Mouse (Mus musculus) limb, embryonic 10.5 days (tissue): Measurements from ENCODE around the gene Wdr45b. TPM values are rescaled to one million over a fixed set of nuclear protein-coding genes. Genes with fewer than 3 reads are reported as not detected.
"Not testable (repeated sequence)": the region's sequence is repeated elsewhere in the genome, so short reads cannot be mapped to it uniquely, and the experiment has no call there.

ENCODE experiments used
- DNase-seq: peaks from one replicate; pipeline ENCODE4 v3.0.0-alpha.2; 2017; ENCODE audit warnings: low spot score
- H3K27ac ChIP-seq: fragments of 300-500 bp; sonication (generic); 2 replicates; pipeline ENCODE4 v1.5.1; 2016; ENCODE audit warnings: mild to moderate bottlenecking
- H3K27me3 ChIP-seq: fragments of 300-500 bp; sonication (generic); 2 replicates; pipeline ENCODE4 v1.6.1; 2016; ENCODE audit warnings: low read depth, mild to moderate bottlenecking; ENCODE audit not compliant: poor library complexity, severe bottlenecking
- H3K36me3 ChIP-seq: fragments of 300-500 bp; sonication (generic); 2 replicates; pipeline ENCODE4 v1.6.1; 2016; ENCODE audit warnings: mild to moderate bottlenecking, moderate library complexity
- H3K4me1 ChIP-seq: fragments of 300-500 bp; sonication (generic); 2 replicates; pipeline ENCODE4 v1.6.1; 2016
- H3K4me3 ChIP-seq: fragments of 300-500 bp; sonication (generic); 2 replicates; pipeline ENCODE4 v1.5.1; 2016; ENCODE audit warnings: mild to moderate bottlenecking, moderate library complexity
- H3K9me3 ChIP-seq: fragments of 300-500 bp; sonication (generic); replicated peaks from 2 replicates; pipeline ENCODE4 v1.6.1; 2016; ENCODE audit warnings: mild to moderate bottlenecking
- WGBS: fragments of 180-500 bp; shearing (Covaris S2); methylation state at CpG from one replicate; pipeline ENCODE4 v1.1.7; 2016; 5-methylcytosine and 5-hydroxymethylcytosine counted together
- polyA plus RNA-seq: library from polyadenylated mRNA; unstranded; fragments of >200 nt; fragmentation: Nextera tagmentation; extraction: Ambion mirVana; gene quantifications from 2 replicates; pipeline ENCODE4 v1.2.1, GENCODE M21; 2016

Wdr45b gene
- polyA plus RNA-seq, 1 experiment from 2014 or later: 119 TPM

- Histone ChIP-seq H3K27me3 (no peaks in the 10 kb centered on the region), H3K4me3 (peak overlapping the region; percentile 98), H3K4me1 (peaks cover 19% of the 10 kb centered on the region), H3K9me3 (no peaks in the 10 kb centered on the region), H3K27ac (peak overlapping the region; percentile 92), H3K36me3 (peaks cover 28% of the 10 kb centered on the region)
- peak; percentile 46 for DNase-seq
- 3% methylated on average over 39 of the region's 41 CpGs for WGBS
Measured at GRCm38 (mm10) chr11:121353326-121354090, 737 bp downstream of the Wdr45b start.

GRCm38 (mm10) chr11:121348727-121349126, 5.5 kb downstream of the Wdr45b start:
- not testable (repeated sequence) for H3K27me3 ChIP-seq, H3K4me3 ChIP-seq, H3K9me3 ChIP-seq, DNase-seq, H3K27ac ChIP-seq
- WGBS: 86% methylated on average over 3 of the region's 3 CpGs
- Histone ChIP-seq H3K4me1 (peaks cover 12% of the 10 kb centered on the region), H3K36me3 (peaks cover 69% of the 10 kb centered on the region)

DNA sequence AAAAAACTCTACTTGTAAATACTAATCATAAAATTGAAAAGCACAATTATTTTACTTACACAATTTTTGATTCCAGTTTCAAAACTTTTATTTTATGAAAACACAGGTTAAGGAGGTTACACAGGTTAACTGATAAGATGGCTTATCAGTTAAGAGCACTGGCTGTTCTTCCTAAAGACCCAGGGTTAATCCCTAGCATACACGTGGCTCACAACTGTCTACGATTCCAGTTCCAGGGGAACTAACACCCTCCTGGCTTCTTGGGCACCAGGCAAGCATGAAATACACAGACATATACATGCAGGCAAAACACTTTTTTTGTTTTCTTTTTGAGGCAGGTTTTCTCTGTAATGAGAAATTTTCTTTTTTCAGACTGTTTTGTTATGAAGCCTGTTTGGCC, 6.1 kb downstream of the Wdr45b start:
- Histone ChIP-seq H3K4me1 (peaks cover 7% of the 10 kb centered on the region), H3K4me3 (no peak overlapping the region), H3K27ac (no peak overlapping the region), H3K27me3 (no peaks in the 10 kb centered on the region), H3K9me3 (no peaks in the 10 kb centered on the region), H3K36me3 (peaks cover 75% of the 10 kb centered on the region)
- no peak for DNase-seq
- WGBS: 98% methylated on average over 2 of the region's 2 CpGs

GRCm38 (mm10) chr11:121347036-121347435, 7.2 kb downstream of the Wdr45b start:
- Histone ChIP-seq H3K36me3 (peaks cover 77% of the 10 kb centered on the region), H3K27me3 (no peaks in the 10 kb centered on the region), H3K4me3 (no peak overlapping the region), H3K27ac (no peak overlapping the region), H3K9me3 (no peaks in the 10 kb centered on the region), H3K4me1 (no peaks in the 10 kb centered on the region)
- no peak for DNase-seq
- 93% methylated on average over 2 of the region's 2 CpGs for WGBS

- WGBS: 80% methylated on average over 1 of the region's 1 CpGs
- not testable (repeated sequence) for H3K27me3 ChIP-seq, H3K27ac ChIP-seq, H3K4me3 ChIP-seq, H3K9me3 ChIP-seq, DNase-seq, H3K4me1 ChIP-seq
- peaks cover 75% of the 10 kb centered on the region for H3K36me3 ChIP-seq
Measured at GRCm38 (mm10) chr11:121342423-121342822, 11.8 kb downstream of the Wdr45b start.

- H3K9me3 ChIP-seq: no peaks in the 10 kb centered on the region
- WGBS: 93% methylated on average over 1 of the region's 1 CpGs
- DNase-seq: no peak
- peaks cover 73% of the 10 kb centered on the region for H3K36me3 ChIP-seq
- H3K27ac ChIP-seq: no peak overlapping the region
- no peaks in the 10 kb centered on the region for H3K27me3 ChIP-seq
- H3K4me3 ChIP-seq: no peak overlapping the region
- no peaks in the 10 kb centered on the region for H3K4me1 ChIP-seq
Measured at GRCm38 (mm10) chr11:121340287-121340686, 14.0 kb downstream of the Wdr45b start.

DNA sequence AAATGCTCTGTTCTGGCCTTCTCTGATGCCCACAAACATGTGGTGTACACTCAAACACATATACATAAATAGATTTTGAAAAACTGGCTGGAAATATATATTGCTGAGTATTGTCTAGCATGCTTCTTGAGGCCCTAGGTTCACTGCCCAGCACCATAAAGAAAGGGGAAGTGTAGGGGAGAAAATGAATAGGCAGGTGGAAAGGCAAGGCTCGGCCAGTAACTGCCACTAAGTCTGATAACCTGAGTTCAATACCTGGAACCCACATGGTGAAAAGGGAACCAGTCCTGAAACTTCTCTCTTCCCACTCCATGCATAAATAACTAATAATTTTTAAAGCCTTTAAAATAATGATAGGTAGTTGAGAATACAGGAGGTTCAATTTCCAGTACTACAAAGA, 14.6 kb downstream of the Wdr45b start:
- H3K27ac ChIP-seq: no peak overlapping the region
- no peaks in the 10 kb centered on the region for H3K4me1 ChIP-seq
- DNase-seq: no peak
- H3K4me3 ChIP-seq: no peak overlapping the region
- peaks cover 74% of the 10 kb centered on the region for H3K36me3 ChIP-seq
- no peaks in the 10 kb centered on the region for H3K9me3 ChIP-seq
- WGBS: 97% methylated on average over 1 of the region's 1 CpGs
- no peaks in the 10 kb centered on the region for H3K27me3 ChIP-seq

DNA sequence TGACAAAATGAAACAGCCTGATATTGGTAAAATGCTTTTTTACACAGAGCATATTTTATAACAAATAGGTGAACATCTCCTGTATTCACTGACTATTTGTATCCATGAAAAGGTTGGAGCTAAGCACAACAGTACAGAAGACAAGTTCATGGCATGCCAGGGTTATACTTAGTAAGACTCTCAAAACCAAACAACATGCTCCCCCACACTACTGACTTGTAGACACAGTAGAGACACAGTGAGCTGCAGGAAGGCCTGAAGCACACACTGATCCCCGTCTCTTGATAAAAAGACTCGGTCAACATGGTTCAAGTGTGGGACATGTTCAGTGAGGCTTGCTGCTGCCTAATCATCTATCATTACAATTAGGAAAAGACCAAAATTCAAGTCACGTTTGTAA, 22.6 kb downstream of the Wdr45b start:
- no peak for DNase-seq
- WGBS: 92% methylated on average over 3 of the region's 3 CpGs
- Histone ChIP-seq H3K4me3 (no peak overlapping the region), H3K36me3 (peaks cover 98% of the 10 kb centered on the region), H3K9me3 (no peaks in the 10 kb centered on the region), H3K27me3 (no peaks in the 10 kb centered on the region), H3K27ac (no peak overlapping the region), H3K4me1 (no peaks in the 10 kb centered on the region)

DNA sequence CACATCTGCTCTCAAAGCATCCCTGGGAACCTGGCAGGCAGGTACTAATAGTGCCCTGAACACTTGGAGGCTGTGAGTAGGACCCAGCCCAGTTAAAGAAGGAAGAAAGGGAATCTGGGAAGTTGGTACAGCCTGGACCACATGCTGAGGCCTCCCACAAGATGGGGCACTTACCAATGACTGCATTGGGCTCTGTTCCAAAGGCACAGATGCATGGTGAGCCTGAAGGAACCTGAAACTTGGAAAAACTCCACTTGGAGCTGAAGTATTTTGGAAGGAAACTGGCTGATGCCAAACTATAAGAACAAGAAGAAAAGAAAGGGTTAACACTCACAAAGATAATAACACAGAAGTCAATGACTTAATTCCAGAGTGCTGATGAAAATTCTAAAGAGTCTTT, 25.6 kb downstream of the Wdr45b start:
- no peak for DNase-seq
- no peaks in the 10 kb centered on the region for H3K4me1 ChIP-seq

DNA sequence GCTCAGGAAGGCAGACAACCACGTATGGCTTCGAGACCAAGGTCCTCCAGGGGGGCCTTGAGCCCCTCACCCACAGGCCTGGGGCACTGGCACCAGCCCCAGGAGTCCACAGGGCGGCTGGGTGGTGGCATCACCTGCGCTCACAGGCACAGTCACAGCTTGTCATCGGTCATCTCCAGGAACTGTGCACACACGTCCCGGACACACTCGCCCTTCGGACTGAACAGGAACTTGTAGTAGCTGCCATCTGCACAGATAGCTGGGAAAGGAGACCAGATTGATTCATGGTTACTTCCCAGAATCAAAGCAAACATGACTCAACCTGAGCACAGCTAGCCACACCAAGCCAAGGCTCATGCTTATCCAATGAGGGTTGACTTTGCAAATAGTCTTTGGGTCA, 26.0 kb downstream of the Wdr45b start:
- 97% methylated on average over 9 of the region's 9 CpGs for WGBS

More for the DNA sequence above, 25.6 kb downstream of the Wdr45b start:
- Histone ChIP-seq H3K36me3 (peaks cover 88% of the 10 kb centered on the region), H3K27ac (no peak overlapping the region), H3K27me3 (no peaks in the 10 kb centered on the region), H3K9me3 (no peaks in the 10 kb centered on the region), H3K4me3 (no peak overlapping the region)

DNA sequence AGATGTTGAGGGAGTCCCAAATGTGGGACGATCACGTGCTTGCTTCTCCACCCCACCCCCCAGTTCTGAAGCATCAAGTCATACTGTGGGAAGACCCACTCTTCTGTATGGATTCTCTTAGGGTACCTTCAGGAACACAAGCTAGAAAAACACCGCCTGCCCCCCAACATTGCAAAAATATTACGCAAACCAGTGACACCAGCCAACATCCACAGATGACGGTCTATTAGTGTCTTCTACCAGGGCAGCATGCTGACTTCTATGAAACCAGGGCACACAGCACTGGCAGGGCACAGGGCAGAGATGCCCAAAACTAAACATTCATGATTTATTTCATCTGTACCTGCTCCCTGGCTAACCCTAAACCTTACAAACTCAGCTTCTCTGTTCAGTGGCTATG, 27.6 kb downstream of the Wdr45b start:
- no peak for DNase-seq
- Histone ChIP-seq H3K9me3 (no peaks in the 10 kb centered on the region), H3K4me3 (no peak overlapping the region), H3K4me1 (no peaks in the 10 kb centered on the region), H3K36me3 (peaks cover 71% of the 10 kb centered on the region), H3K27me3 (no peaks in the 10 kb centered on the region), H3K27ac (no peak overlapping the region)
- 96% methylated on average over 5 of the region's 5 CpGs for WGBS

More for the DNA sequence above, 26.0 kb downstream of the Wdr45b start:
- no peak for DNase-seq
- Histone ChIP-seq H3K27me3 (no peaks in the 10 kb centered on the region), H3K27ac (no peak overlapping the region), H3K4me3 (no peak overlapping the region), H3K36me3 (peaks cover 84% of the 10 kb centered on the region), H3K4me1 (no peaks in the 10 kb centered on the region), H3K9me3 (no peaks in the 10 kb centered on the region)

GRCm38 (mm10) chr11:121326034-121326433, 28.2 kb downstream of the Wdr45b start:
- Histone ChIP-seq H3K4me3 (no peak overlapping the region), H3K9me3 (no peaks in the 10 kb centered on the region), H3K36me3 (peaks cover 70% of the 10 kb centered on the region), H3K4me1 (no peaks in the 10 kb centered on the region), H3K27me3 (no peaks in the 10 kb centered on the region), H3K27ac (no peak overlapping the region)
- no peak for DNase-seq
- WGBS: 82% methylated on average over 1 of the region's 1 CpGs

GRCm38 (mm10) chr11:121307712-121308111, 46.5 kb downstream of the Wdr45b start:
- not testable (repeated sequence) for DNase-seq, H3K4me3 ChIP-seq, H3K9me3 ChIP-seq, H3K27ac ChIP-seq, H3K27me3 ChIP-seq, H3K4me1 ChIP-seq
- H3K36me3 ChIP-seq: peaks cover 82% of the 10 kb centered on the region
- WGBS: 94% methylated on average over 6 of the region's 6 CpGs

- Histone ChIP-seq H3K4me1 (no peaks in the 10 kb centered on the region), H3K36me3 (peaks cover 93% of the 10 kb centered on the region), H3K27me3 (no peaks in the 10 kb centered on the region), H3K9me3 (no peaks in the 10 kb centered on the region), H3K4me3 (no peak overlapping the region), H3K27ac (no peak overlapping the region)
- no peak for DNase-seq
- WGBS: 94% methylated on average over 8 of the region's 8 CpGs
Measured at GRCm38 (mm10) chr11:121306608-121307007, 47.6 kb downstream of the Wdr45b start.
